Mouse (Mus musculus) neural tube, embryonic 12.5 days (tissue): ENCODE data around the gene S100g. TPM values are rescaled to one million over a fixed set of nuclear protein-coding genes. Genes with fewer than 3 reads are reported as not detected.

Source experiments
- ATAC-seq: fragments of 200-750 bp; cut with Nextera tagmentation; 2 replicates; pipeline ENCODE4 v1.8.0; 2017; ENCODE audit warnings: low read depth, mild to moderate bottlenecking, moderate TSS enrichment, moderate library complexity; ENCODE audit not compliant: low FRiP score
- H3K27ac ChIP-seq: fragments of 300-500 bp; sonication (generic); 2 replicates; pipeline ENCODE4 v1.5.1; 2016
- H3K27me3 ChIP-seq: fragments of 300-500 bp; sonication (generic); replicated peaks from 2 replicates; pipeline ENCODE4 v1.6.1; 2016; ENCODE audit warnings: mild to moderate bottlenecking
- H3K36me3 ChIP-seq: fragments of 300-500 bp; sonication (generic); 2 replicates; pipeline ENCODE4 v1.6.1; 2016; ENCODE audit warnings: mild to moderate bottlenecking
- H3K4me1 ChIP-seq: fragments of 300-500 bp; sonication (generic); 2 replicates; pipeline ENCODE4 v1.6.1; 2016
- H3K4me2 ChIP-seq: fragments of 300-500 bp; sonication (generic); replicated peaks from 2 replicates; pipeline ENCODE4 v1.6.1; 2016; ENCODE audit warnings: mild to moderate bottlenecking
- H3K4me3 ChIP-seq: fragments of 300-500 bp; sonication (generic); 2 replicates; pipeline ENCODE4 v1.5.1; 2016
- H3K9ac ChIP-seq: fragments of 300-500 bp; sonication (generic); 2 replicates; pipeline ENCODE4 v1.6.1; 2016; ENCODE audit warnings: mild to moderate bottlenecking
- H3K9me3 ChIP-seq: fragments of 300-500 bp; sonication (generic); 2 replicates; pipeline ENCODE4 v1.6.1; 2016; ENCODE audit warnings: mild to moderate bottlenecking
- WGBS: fragments of 180-500 bp; shearing (Covaris S2); methylation state at CpG from one replicate; pipeline ENCODE4 v1.1.7; 2016; 5-methylcytosine and 5-hydroxymethylcytosine counted together
- polyA plus RNA-seq: library from polyadenylated mRNA; unstranded; fragments of >200 nt; fragmentation: Nextera tagmentation; extraction: Ambion mirVana; gene quantifications from 2 replicates; pipeline ENCODE4 v1.2.1, GENCODE M21; 2016

The S100g gene
- polyA plus RNA-seq, 1 experiment from 2014 or later = not detected

GRCm38 (mm10) chrX:162913651-162914050, 50.7 kb downstream of the S100g start:
- no peak overlapping the region for H3K27ac ChIP-seq
- H3K36me3 ChIP-seq = peaks cover 8% of the 10 kb centered on the region; the same call in 1 of the 2 replicates
- no peak for ATAC-seq
- 96% methylated on average over 3 of the region's 3 CpGs for WGBS
- H3K9me3 ChIP-seq = no peaks in the 10 kb centered on the region
- H3K9ac ChIP-seq = no peak overlapping the region
- no peaks in the 10 kb centered on the region for H3K27me3 ChIP-seq
- H3K4me3 ChIP-seq = no peak overlapping the region
- H3K4me2 ChIP-seq = no peak overlapping the region
- no peaks in the 10 kb centered on the region for H3K4me1 ChIP-seq

Other genes with a start within 250 kb of the S100g start
- gene Rbbp7, start 204.2 kb downstream of the S100g start, polyA plus RNA-seq = 240 and 247 TPM in 2 replicates
- 15.1 and 17.5 TPM in 2 replicates for gene Txlng, start 135.1 kb downstream of the S100g start, polyA plus RNA-seq
- 36.8 and 38.4 TPM in 2 replicates for gene Syap1, start 76.2 kb downstream of the S100g start, polyA plus RNA-seq
- gene Ctps2, start 63.4 kb downstream of the S100g start, polyA plus RNA-seq = 77.5 and 77.8 TPM in 2 replicates